Comparison of ENCODE assay signal across 17 mouse cellular contexts in the genomic region with DNA sequence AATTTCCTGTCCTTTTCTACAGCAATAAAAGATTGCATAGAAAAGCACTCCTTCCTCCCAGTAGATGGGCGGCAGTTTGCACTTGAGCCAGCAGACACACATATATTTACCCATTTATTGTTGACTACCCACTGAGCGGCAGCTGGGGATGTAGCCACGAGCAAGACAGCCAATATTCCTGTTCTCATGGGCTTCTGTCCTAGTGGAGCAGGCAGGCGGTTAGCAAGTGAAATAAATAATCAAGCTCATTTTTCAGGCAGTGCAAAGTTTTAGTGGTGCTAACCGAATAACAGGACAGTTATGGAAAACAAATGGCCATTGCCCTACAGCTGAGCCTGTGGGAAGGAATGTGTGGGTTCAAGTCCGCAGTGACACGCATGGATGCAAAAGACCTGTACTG.
"Had no signal": no experiment of that assay in that cellular context is flagged by ENCODE, and none has a peak within 500 bp of the region (broad histone marks: within the 10 kb centered on the region; RNA-seq: fewer than 3 reads in every experiment).

No protein-coding gene starts in this region.

- H3K27me3 ChIP-seq: neural tube, embryonic 12.5 days had no signal

- H3K27ac ChIP-seq: layer of hippocampus, adult 2 months; limb, embryonic 10.5 days; midbrain, embryonic 10.5 days; neural tube, embryonic 12.5 days had no signal

- H3K4me2 ChIP-seq: liver, embryonic 11.5 days; lung, embryonic 14.5 days; neural tube, embryonic 12.5 days had no signal

- H3K9ac ChIP-seq: lung, embryonic 14.5 days; neural tube, embryonic 12.5 days had no signal

- H3K36me3 ChIP-seq: limb, embryonic 10.5 days; midbrain, embryonic 10.5 days; neural tube, embryonic 12.5 days had no signal

- H3K4me1 ChIP-seq: midbrain, embryonic 10.5 days had no signal

- H3K9me3 ChIP-seq: limb, embryonic 10.5 days; midbrain, embryonic 10.5 days; neural tube, embryonic 12.5 days had no signal

- DNase-seq: kidney, postnatal 36 days; lung, embryonic 14.5 days; lung, postnatal 10 days; lung, postnatal 4 days; midbrain, embryonic 14.5 days; right cerebral cortex, postnatal 4 days; spleen, adult 18-20 months; thymus, adult 18-20 months; thymus, postnatal 14 days had no signal

- H3K4me3 ChIP-seq: layer of hippocampus, adult 2 months; limb, embryonic 10.5 days; midbrain, embryonic 10.5 days; myocyte; neural tube, embryonic 12.5 days had no signal

- ATAC-seq: inflammation-experienced regulatory T-cells, adult 6 months; intestine, postnatal 0 days had no signal
